Mouse (Mus musculus): ENCODE data around the gene Knl1. TPM values are rescaled to one million over a fixed set of nuclear protein-coding genes. Genes with fewer than 3 reads are reported as not detected.
A peak's percentile ranks its signal among the peaks of the same experiment; 100 is the strongest.

Knl1 gene
- polyA plus RNA-seq, 1 experiment from 2014 or later = 63.8 TPM

DNA sequence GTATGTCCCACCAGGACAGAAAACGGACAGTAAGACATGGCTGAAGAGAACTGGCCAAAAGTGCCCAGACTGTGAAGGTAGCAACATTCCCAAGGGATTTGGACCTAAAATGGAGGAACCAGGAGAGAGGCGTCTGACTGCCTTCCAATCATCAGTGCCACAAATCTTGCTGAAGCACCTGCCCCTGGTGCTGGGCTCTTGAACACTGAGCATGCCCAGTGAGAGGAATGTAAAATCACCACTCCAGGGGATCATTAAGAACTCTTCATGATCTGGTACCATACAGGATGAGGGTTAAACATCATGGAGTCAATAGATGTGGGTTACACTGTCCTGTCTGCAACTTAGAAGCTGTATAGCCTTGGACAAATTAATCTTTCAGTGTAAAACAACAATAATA lies 1.8 kb upstream of the Knl1 start:
- H3K36me3 ChIP-seq = peaks cover 15% of the 10 kb centered on the region; the same call in 1 of the 2 replicates
- H3K27ac ChIP-seq = no peak overlapping the region
- 63% methylated on average over 2 of the region's 2 CpGs for WGBS
- no peaks in the 10 kb centered on the region for H3K9me3 ChIP-seq
- no peak overlapping the region for H3K9ac ChIP-seq (replicated peaks)
- no peak overlapping the region for H3K4me3 ChIP-seq (replicated peaks)
- no peak overlapping the region for H3K4me2 ChIP-seq
- no peaks in the 10 kb centered on the region for H3K27me3 ChIP-seq
- peaks cover 11% of the 10 kb centered on the region; the same call in 1 of the 2 replicates for H3K4me1 ChIP-seq (replicated peaks)
- no peak for ATAC-seq (ENCODE audit: insufficient number of reproducible peaks, insufficient read depth, low FRiP score, low TSS enrichment, low read depth)

DNA sequence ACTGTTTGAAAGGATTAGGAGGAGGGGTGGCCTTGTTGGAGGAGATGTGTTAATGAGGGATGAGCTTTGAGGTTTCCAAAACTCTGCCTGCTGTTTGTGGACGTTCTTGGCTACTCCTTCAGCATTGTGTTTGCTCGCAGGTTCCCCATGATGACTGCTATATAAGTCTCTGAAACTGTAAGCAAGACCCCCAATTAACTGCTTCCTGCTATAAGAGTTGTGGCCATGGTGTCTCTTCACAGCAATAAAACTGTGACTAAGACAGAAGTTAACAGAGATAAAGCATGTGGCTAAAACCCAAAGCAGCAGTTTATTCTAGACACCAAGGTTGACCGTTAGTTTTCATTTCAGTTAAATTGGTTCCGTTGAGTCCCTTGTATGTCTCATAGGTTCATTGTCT lies 930 bp downstream of the Knl1 start:
- Histone ChIP-seq H3K4me1 (replicated peaks) (peaks cover 11% of the 10 kb centered on the region; the same call in 1 of the 2 replicates), H3K9me3 (no peaks in the 10 kb centered on the region), H3K4me3 (replicated peaks) (peak overlapping the region; percentile 74), H3K27ac (0 out of 2 replicates have a peak overlapping the region, but pooled peaks have one; percentile 94), H3K36me3 (no peaks in the 10 kb centered on the region), H3K27me3 (no peaks in the 10 kb centered on the region), H3K4me2 (peak overlapping the region; percentile 58), H3K9ac (replicated peaks) (peak overlapping the region; percentile 67; the same call in 1 of the 2 replicates)
- 23% methylated on average over 4 of the region's 4 CpGs for WGBS
- no peak for ATAC-seq (ENCODE audit: insufficient number of reproducible peaks, insufficient read depth, low FRiP score, low TSS enrichment, low read depth)

DNA sequence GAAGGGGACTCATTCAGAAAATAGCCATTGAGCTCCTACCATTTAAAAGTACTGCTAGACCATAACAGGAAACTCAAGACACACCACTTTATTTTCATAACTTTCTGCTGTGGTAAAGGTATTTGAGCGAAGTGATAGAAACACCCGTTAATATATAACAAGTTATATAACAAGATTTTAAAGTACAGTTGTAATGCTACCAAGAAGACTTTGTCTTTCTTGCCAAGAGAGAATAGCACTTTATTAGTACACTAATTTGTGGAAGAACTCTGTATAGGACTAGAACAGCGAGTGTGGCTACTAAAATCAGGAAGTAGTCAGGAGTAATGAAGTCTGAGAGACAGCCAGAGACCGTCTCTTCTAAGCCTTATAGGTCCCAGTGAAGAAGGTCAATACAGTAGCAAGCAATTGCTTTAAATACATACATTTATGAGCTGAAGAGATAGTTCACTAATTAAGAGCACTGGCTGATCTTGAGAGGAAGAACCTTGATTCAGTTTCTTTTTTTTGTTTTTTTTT lies 3.3 kb downstream of the Knl1 start:
- no peaks in the 10 kb centered on the region for H3K36me3 ChIP-seq
- WGBS = 88% methylated on average over 4 of the region's 4 CpGs
- ATAC-seq (ENCODE audit: insufficient number of reproducible peaks, insufficient read depth, low FRiP score, low TSS enrichment, low read depth) = no peak
- H3K9ac ChIP-seq (replicated peaks) = no peak overlapping the region
- no peaks in the 10 kb centered on the region for H3K27me3 ChIP-seq
- no peak overlapping the region for H3K27ac ChIP-seq
- peaks cover 11% of the 10 kb centered on the region; the same call in 1 of the 2 replicates for H3K4me1 ChIP-seq (replicated peaks)
- H3K9me3 ChIP-seq = no peaks in the 10 kb centered on the region
- no peak overlapping the region for H3K4me3 ChIP-seq (replicated peaks)
- no peak overlapping the region for H3K4me2 ChIP-seq

DNA sequence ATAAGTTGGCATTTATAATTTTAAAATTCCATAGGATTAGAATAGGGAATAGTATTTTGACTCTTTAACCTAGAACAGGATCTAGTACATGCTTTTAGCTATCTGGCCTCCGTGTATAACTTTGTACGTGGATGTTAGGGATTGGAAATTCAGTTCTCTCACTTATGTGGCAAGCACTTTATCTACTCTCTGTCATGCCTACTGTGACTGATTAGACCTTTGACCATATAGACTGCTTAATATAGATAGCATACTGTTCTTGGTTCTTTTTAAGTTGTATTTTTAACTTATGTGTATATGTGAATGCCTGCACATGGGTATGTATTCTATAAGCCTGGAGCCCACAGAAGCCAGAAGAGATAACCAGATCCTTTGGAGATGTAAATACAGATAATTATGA lies 13.2 kb downstream of the Knl1 start:
- no peaks in the 10 kb centered on the region for H3K4me1 ChIP-seq (replicated peaks)
- no peak overlapping the region for H3K4me2 ChIP-seq
- no peaks in the 10 kb centered on the region for H3K9me3 ChIP-seq
- H3K27ac ChIP-seq = no peak overlapping the region
- H3K4me3 ChIP-seq (replicated peaks) = no peak overlapping the region
- 98% methylated on average over 2 of the region's 2 CpGs for WGBS
- H3K27me3 ChIP-seq = no peaks in the 10 kb centered on the region
- H3K36me3 ChIP-seq = peaks cover 37% of the 10 kb centered on the region
- no peak for ATAC-seq (ENCODE audit: insufficient number of reproducible peaks, insufficient read depth, low FRiP score, low TSS enrichment, low read depth)
- H3K9ac ChIP-seq (replicated peaks) = no peak overlapping the region

DNA sequence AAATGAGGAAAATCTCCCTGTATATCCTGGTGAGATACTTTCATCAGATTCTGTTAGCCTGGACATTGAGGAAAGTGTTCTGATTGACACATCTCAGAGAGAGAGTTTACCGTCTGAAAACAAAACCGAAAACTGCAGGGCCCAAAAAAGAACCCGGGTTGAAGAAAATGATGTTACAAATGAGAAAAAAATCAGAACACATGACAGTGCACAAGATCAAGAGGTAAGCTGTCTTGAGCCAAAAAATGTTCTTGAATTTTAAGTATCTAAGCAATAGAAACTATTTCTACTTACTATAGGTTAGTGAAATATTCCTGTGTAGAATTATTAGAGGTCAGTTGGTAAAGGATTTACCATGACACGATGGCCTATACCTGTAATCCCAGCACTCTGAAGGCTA lies 25.5 kb downstream of the Knl1 start:
- WGBS = 92% methylated on average over 4 of the region's 4 CpGs
- Histone ChIP-seq H3K27ac (no peak overlapping the region), H3K36me3 (peaks cover 43% of the 10 kb centered on the region), H3K9me3 (no peaks in the 10 kb centered on the region), H3K9ac (replicated peaks) (no peak overlapping the region), H3K27me3 (no peaks in the 10 kb centered on the region), H3K4me1 (replicated peaks) (no peaks in the 10 kb centered on the region), H3K4me2 (no peak overlapping the region), H3K4me3 (replicated peaks) (no peak overlapping the region)
- no peak for ATAC-seq (ENCODE audit: insufficient number of reproducible peaks, insufficient read depth, low FRiP score, low TSS enrichment, low read depth)

DNA sequence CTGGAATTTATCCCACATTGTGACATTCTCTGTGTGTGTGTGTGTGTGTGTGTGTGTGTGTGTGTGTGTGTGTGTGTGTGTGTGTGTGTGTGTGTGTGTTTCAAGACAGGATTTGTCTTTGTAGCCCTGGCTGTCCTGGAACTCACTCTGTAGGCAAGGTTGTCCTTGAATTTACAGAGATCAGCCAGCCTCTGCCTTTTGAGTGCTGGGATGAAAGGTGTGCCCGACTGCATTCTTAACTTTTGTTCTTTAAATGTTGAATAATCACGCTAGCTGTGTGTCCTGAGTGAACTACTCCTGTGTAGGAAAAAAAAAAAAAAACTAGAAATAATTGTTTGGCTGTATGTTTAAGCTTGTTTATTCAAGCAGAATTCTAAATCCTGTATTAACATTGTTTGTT lies 39.2 kb downstream of the Knl1 start:
- peaks cover 61% of the 10 kb centered on the region for H3K36me3 ChIP-seq
- no peaks in the 10 kb centered on the region for H3K27me3 ChIP-seq
- no peak overlapping the region for H3K9ac ChIP-seq (replicated peaks)
- H3K27ac ChIP-seq = no peak overlapping the region
- H3K4me2 ChIP-seq = no peak overlapping the region
- ATAC-seq (ENCODE audit: insufficient number of reproducible peaks, insufficient read depth, low FRiP score, low TSS enrichment, low read depth) = no peak
- WGBS = 82% methylated on average over 2 of the region's 2 CpGs
- no peaks in the 10 kb centered on the region for H3K4me1 ChIP-seq (replicated peaks)
- no peaks in the 10 kb centered on the region for H3K9me3 ChIP-seq
- no peak overlapping the region for H3K4me3 ChIP-seq (replicated peaks)

DNA sequence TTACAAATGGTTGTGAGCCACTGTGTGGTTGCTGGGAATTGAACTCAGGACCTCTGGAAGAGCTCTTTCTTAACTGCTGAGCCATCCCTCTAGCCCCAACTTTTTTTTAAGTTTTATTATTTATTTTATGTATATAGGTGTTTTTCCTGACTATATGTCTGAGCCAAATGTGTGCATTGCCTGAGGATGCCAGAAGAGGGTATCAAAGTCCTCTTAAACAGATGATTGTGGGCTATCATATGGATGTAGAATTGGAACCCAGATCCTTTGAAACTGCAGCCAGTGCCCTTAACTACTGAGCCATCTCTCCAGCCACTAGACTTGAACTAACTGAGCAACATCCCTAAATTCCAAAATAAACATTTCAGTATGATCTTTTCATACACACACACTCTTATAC lies 54.6 kb downstream of the Knl1 start:
- no peak overlapping the region for H3K4me3 ChIP-seq (replicated peaks)
- H3K9me3 ChIP-seq = no peaks in the 10 kb centered on the region
- H3K4me2 ChIP-seq = no peak overlapping the region
- H3K4me1 ChIP-seq (replicated peaks) = no peaks in the 10 kb centered on the region
- no peak overlapping the region for H3K27ac ChIP-seq
- H3K36me3 ChIP-seq = peaks cover 54% of the 10 kb centered on the region
- ATAC-seq (ENCODE audit: insufficient number of reproducible peaks, insufficient read depth, low FRiP score, low TSS enrichment, low read depth) = no peak
- H3K27me3 ChIP-seq = no peaks in the 10 kb centered on the region
- no peak overlapping the region for H3K9ac ChIP-seq (replicated peaks)

DNA sequence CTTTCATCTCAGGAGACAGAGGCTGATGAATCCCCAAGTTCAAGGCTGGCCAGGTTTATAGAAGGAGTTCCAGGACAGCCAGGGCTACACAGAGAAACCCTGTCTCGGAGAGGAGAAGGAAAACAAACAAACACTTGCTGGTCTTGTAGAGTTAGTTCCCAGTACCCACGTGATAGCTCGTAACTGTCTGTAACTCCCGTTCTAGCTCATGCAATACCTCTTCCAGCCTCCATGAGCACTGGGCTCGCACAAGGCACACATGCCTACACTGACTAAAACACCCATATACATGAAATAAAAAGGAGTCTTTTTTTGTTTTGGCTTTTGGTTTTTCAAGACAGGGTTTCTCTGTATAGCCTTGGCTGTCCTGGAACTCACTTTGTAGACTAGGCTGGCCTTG lies 59.7 kb downstream of the Knl1 start:
- Histone ChIP-seq H3K27ac (no peak overlapping the region), H3K9me3 (no peaks in the 10 kb centered on the region), H3K9ac (replicated peaks) (no peak overlapping the region), H3K4me2 (no peak overlapping the region), H3K4me1 (replicated peaks) (0 out of 2 replicates have a peak, but pooled peaks cover under 1% of the 10 kb centered on the region), H3K4me3 (replicated peaks) (no peak overlapping the region), H3K36me3 (peaks cover 47% of the 10 kb centered on the region), H3K27me3 (no peaks in the 10 kb centered on the region)
- 86% methylated on average over 5 of the region's 5 CpGs for WGBS
- ATAC-seq (ENCODE audit: insufficient number of reproducible peaks, insufficient read depth, low FRiP score, low TSS enrichment, low read depth) = no peak

DNA sequence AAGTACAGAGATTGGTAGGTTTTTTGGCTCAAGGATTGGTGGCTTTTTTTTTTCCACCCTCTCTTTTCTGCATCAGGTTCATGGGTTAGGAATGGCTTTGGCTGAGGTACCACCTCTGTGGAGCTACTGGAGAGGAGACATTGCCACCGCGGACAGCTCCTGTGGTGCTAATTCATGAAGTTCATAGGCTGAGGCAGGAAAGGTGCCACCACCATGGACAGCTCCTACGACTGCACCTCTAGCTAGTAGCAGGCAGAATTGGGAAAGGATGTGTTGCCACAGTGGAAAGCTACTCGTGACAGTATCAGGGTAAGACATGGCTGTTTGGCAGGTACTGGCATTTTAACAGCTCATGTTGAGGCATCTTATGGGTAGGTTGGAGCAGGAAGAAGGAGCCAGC lies 61.6 kb downstream of the Knl1 start:
- no peak overlapping the region for H3K9ac ChIP-seq (replicated peaks)
- no peak for ATAC-seq (ENCODE audit: insufficient number of reproducible peaks, insufficient read depth, low FRiP score, low TSS enrichment, low read depth)
- no peaks in the 10 kb centered on the region for H3K9me3 ChIP-seq
- no peak overlapping the region for H3K4me3 ChIP-seq (replicated peaks)
- no peak overlapping the region for H3K4me2 ChIP-seq
- peaks cover 8% of the 10 kb centered on the region for H3K4me1 ChIP-seq (replicated peaks)
- WGBS = 55% methylated on average over 4 of the region's 4 CpGs
- H3K27ac ChIP-seq = no peak overlapping the region
- H3K36me3 ChIP-seq = peaks cover 27% of the 10 kb centered on the region
- H3K27me3 ChIP-seq = no peaks in the 10 kb centered on the region

DNA sequence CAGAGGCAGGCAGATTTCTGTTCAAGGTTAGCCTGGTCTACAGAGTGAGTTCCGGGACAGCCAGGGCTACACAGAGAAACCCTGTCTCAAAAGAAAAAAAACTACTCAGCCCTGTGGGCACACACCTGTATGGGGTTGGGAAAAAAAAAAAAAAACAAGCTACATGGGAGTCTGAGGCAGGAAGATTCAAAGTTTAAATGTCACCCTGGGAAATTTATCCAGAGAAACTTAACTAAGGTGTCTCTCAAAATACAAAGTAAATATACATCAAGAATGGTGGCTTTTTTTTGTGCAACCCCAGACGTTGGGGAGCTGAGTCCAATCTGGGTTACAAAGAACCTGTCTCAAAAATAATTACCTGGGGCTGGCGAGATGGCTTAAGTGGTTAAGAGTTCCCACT lies 64.1 kb downstream of the Knl1 start:
- no peak overlapping the region for H3K4me3 ChIP-seq (replicated peaks)
- WGBS = 85% methylated on average over 3 of the region's 3 CpGs
- no peak for ATAC-seq (ENCODE audit: insufficient number of reproducible peaks, insufficient read depth, low FRiP score, low TSS enrichment, low read depth)

DNA sequence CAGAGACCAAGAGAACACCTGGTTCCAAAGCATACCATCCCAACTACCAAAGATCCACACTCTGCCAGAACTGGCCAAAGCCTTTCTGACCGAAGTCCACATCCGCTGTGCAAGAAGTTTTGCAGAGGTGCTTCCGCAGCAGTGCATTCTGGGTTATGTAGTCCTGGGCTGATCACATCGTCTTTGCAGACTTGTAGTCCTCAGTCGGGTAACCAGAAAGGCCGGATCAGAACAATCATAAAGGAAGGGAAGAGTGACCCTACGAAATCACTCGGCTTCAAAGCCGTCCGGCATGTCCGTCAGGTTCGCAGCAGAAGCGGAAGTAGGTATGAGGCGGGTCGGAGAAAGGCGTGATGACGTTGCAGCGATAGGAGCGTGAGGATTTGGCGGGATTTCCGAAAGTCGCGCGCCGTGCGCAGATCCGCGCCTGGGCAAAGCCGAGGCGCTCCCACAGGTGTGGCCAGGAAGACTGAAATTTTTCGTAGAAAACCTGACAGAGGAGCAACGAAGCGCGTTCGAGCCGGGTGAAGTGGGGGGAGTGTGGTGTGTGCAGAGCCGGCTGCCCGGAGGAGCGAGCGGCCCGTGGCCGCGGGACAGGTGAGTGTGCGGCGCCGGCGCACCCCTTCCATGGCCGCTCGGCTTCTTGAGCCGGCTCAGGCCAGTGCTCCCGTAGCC lies 65.7 kb downstream of the Knl1 start, which contains the start of gene Rad51:
Gene Rad51, plus strand, starts transcription at position 356 of the 675 bp plus-strand sequence.
- peak; percentile 87 for ATAC-seq (ENCODE audit: insufficient number of reproducible peaks, insufficient read depth, low FRiP score, low TSS enrichment, low read depth)
- Histone ChIP-seq H3K4me1 (replicated peaks) (peaks cover 15% of the 10 kb centered on the region), H3K27ac (peak within 1 kb of the TSS; percentile 89), H3K9ac (replicated peaks) (peak within 1 kb of the TSS; percentile 65), H3K4me2 (peak within 1 kb of the TSS; percentile 86), H3K4me3 (replicated peaks) (peak within 1 kb of the TSS; percentile 72), H3K9me3 (no peaks in the 10 kb centered on the region), H3K36me3 (peaks cover 28% of the 10 kb centered on the region), H3K27me3 (no peaks in the 10 kb centered on the region)
- WGBS = under 1% methylated on average over 50 of the region's 51 CpGs

More for the DNA sequence above, 64.1 kb downstream of the Knl1 start:
- Histone ChIP-seq H3K27me3 (no peaks in the 10 kb centered on the region), H3K4me1 (replicated peaks) (peaks cover 15% of the 10 kb centered on the region), H3K9ac (replicated peaks) (no peak overlapping the region), H3K4me2 (no peak overlapping the region), H3K36me3 (peaks cover 17% of the 10 kb centered on the region; the same call in 1 of the 2 replicates), H3K9me3 (no peaks in the 10 kb centered on the region), H3K27ac (no peak overlapping the region)

Data from limb, embryonic 12.5 days (tissue).